Mouse (Mus musculus): Measurements from ENCODE around the gene Nuak1.

GRCm38 (mm10) chr10:84418421-84418820, 22.0 kb downstream of the Nuak1 start:
- TF ChIP-seq CTCF (IDR thresholded peaks at IDR 0.05; ENCODE audit: low read depth, low read length) (no peak), POLR2A (IDR thresholded peaks at IDR 0.05; ENCODE audit: extremely low read depth, insufficient read depth, low read length) (no peak)

All from liver, adult 2 months (tissue).